Mouse (Mus musculus): ENCODE results near the gene Fkbp15.

The Fkbp15 gene

DNA sequence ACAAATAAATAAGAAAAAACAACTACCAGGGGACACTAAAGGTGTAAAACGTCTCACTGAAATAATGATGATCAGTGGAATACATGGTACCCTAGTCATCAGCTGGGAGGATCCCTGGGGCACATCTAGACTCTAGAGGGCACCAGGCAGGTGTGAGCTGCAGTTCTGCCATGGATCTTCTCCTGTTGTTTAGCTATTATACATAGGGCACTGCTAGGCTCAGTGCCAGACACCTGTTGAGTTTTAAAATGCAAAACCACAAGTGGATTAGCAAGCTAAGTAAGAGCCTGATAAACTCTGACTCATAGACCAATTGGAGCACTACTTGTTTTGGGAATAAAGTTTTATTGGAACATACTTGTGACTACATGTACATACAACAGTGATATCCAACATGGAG lies 42.1 kb downstream of the Fkbp15 start:
- DNase-seq (ENCODE audit: low read depth, low spot score) = no peak

DNA sequence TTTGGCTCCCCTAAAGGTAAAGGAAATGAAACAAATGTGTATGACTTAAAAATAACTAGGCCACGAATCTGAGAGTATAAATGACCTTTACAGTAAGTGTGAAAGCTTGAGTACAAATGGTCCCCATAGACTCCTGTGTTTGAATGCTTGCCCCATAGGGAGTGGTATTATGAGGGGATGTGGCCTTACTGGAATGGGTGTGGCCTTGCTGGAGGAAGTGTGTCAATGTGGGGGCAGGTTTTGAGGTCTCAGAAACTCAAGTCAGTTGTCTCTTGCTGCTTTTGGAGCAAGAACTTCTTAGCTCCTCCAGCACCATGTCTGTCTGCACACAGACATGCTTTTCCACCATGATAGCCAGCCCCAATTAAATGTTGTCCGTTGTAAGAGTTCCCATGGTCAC lies 43.9 kb downstream of the Fkbp15 start:
- DNase-seq (ENCODE audit: low read depth, low spot score) = no peak

DNA sequence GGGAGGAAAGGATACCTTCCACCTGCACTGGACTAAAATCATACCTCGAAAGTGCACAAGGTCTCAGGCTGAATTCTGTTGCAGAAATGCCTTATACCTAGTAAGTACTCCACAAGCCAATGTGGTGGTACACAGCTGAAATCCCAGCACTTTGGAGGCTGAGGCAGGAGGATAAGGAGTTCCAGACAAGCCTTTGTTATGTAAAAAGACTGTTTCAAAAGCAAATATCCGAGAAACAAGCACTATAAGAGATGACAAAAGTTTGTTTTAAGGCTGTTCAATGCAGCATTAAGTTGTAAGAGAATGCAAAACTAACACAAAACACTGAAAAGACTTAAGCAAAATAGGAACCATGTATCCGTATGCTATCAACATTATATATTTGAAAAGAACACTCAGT lies 45.8 kb downstream of the Fkbp15 start:
- DNase-seq (ENCODE audit: low read depth, low spot score) = no peak

DNA sequence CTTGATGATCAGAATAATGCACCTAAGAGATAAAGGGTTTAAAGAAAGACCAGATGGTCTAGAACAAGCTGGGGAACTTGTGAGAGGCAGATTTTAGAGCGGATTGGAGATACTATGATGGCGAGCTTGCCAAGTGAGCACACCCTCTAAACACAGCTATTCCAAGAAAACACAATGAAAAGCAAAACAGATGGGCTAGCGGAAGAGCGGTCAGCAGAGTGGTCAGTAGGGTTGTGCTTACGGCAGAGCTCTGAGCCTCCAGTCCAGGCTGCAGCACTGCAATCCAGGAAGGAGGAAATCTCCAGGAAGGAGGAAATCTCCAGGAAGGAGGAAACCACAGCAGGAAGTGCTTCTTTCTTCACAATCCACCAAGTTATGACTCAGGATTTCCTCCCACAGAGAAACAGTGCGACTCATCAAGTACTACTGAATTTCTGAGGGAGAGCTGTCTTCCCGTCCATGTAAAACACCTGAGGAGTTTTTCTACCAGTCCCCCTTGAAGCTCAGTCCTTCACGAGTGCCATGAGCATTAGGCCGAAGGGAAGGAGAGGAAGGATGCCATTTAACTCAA lies 46.6 kb downstream of the Fkbp15 start:
- DNase-seq (ENCODE audit: low read depth, low spot score) = no peak

DNA sequence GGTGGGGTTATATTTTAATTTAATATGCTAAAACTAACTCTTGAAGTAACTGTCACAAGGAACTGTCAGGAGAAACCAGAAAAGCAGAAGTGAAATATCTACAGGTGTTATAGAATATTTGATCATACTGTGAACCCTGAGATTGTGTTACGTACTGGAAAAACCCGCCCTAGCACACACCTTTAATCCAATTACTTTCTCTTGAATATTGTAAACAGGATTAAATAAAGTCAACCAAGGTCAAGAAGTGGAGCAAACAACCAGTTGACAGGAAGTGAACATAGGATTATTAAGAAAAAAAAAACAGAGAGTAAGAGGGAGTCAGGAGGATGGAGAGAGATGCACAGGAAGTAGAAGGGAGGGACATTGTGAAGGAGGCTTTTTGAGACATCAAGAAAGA lies 47.5 kb downstream of the Fkbp15 start:
- DNase-seq (ENCODE audit: low read depth, low spot score) = no peak

DNA sequence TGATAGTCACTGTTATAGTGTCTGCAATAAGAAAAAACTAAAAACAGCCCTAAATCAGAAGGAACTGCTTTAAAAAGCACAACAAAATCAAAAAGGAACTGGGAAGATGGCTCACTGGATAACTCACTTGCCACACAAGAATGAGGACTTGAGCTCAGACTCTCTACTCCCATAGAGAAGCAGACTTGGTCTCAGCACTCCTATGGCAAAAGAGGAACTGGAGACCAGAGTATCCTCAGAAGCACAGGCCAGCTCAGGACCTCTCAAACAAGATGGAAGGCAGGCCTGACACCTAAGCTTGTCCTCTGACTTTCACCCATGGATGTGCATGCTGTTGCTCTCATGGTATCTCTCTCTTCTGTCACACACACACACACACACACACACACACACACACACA lies 51.9 kb downstream of the Fkbp15 start:
- no peak for DNase-seq (ENCODE audit: low read depth, low spot score)

DNA sequence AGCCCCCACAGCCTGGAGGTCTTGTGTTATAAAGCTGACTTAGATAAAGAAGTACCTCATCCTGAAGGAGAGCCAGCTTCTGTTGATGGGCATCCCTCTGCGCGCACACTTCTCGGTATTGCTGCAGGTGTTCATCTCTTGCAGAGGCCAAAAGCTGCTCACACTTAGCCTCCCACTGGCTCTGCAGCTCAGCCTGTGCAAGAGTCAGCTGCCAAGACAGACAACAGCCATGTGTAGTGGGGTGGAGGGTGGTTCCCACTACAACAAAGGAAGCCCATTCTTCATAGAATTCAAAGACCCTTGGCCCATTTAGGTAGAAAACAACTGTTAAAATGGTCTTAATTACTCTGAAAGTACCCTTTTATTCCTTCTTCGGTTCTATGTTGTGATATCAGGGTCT lies 53.5 kb downstream of the Fkbp15 start:
- no peak for DNase-seq (ENCODE audit: low read depth, low spot score)

DNA sequence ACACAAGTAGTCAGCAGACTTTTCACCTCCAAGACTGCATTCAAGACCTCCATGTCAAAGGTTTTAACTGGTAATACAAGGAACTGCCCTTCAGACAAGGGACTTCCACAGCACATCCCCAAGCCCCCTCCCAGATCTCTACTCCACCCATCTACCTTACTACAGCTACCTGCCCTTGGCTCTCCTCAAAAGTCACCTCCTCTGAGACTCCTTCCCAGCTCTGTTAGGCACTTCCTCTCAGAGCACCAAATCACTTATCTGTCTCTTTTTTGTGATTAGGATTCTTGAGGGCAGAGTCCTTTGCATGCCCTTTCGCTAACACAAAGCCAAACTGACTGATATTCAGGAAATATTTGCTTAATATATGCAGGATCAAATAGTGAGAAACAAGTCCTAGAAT lies 54.0 kb downstream of the Fkbp15 start:
- DNase-seq (ENCODE audit: low read depth, low spot score) = no peak

DNA sequence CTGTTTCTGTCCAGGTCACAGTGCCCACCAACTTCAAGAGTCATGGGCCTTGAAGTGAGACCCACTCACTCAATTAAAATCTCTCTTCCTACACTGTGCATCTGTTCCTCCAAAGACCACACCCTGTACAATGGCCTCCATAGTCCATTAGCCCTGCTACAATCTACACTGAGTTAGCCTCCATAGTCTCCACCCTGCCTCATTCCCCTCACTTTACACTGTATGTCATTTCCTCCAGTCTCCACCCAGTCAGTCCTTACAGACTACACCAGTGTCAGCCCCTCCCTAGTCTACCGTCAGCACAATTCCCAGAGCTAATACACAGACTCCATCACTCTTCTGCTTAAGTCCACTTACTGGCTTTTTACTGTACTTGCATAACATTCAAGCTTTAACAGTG lies 57.1 kb downstream of the Fkbp15 start:
- no peak for DNase-seq (ENCODE audit: low read depth, low spot score)

DNA sequence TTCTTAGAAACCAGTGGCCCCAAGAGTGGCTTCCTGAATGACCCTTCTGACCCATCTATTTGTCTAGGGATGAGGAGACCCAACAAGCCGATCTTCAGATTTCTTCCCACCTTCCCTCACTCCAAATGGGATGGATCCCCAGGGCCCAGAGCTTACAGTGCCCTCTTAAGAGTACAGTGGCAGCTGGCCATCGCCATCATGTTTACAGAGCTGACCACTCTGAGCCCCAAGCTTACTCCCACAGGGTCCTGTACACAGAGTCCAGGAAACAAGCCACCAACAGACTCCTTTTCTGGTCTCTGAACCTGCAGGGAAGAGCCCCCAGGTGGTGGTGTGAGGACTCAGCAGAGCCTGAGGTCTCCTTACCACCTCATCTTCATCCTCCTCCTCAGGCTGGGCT lies 57.6 kb downstream of the Fkbp15 start:
- no peak for DNase-seq (ENCODE audit: low read depth, low spot score)

DNA sequence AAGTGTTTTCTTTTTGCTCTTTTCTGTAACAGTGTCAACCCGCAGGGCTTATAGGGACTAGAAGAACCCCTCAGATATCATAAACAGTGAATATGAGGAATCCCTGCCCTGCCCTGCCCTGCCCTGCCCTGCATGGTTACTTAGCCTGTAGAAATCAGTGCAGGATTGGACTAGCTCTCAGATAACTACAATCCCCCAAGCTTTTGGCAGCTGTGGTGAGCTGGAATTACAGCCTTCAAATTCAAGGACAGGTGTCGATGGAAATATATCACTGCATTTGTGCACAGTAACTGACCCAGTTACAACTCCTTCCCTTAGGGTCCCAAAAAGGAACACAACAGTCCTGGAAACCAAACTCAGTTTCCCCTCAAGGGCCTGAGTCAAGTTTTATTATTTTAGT lies 60.3 kb downstream of the Fkbp15 start:
- DNase-seq (ENCODE audit: low read depth, low spot score) = no peak

DNA sequence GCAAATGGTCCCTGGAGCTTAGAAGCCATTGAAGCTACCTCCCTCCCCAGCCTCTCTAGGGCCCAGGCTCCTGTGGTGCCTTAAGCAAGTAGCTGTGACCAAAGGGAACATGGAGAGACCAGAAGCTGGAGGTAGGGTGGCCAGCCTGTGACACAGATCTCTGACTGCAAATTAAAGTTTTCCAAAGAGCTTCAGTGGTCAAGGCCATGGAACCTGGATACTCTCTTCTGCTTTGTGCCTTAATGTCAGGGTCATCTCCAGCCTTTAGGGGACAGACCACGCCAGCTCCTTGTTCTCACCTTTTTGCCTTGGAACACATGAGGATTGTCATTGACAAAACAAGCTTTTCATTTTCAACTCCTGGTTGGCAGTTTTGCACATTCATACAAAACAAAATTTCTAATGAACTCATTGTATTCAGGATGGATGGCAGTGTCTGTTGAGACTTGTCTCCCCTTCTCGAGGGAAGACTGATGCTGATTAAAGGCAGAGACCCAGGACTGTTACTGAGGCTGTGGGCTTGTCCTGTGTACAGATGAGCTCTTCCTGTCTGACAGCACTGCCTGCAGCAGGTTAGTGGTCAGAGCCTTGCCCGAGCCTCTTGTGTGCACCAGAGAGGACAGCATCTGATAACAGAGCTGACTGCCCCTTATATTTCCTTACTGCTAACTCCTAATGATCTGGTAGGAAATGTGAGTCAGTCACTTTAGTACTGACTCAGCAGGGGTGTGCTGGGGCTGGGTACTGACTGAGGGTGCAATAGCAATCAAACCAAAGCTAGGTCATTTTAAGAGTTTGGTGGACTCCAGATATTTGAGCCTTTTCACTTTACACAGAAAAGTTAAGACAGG lies 62.8 kb downstream of the Fkbp15 start:
- no peak for DNase-seq (ENCODE audit: low read depth, low spot score)

DNA sequence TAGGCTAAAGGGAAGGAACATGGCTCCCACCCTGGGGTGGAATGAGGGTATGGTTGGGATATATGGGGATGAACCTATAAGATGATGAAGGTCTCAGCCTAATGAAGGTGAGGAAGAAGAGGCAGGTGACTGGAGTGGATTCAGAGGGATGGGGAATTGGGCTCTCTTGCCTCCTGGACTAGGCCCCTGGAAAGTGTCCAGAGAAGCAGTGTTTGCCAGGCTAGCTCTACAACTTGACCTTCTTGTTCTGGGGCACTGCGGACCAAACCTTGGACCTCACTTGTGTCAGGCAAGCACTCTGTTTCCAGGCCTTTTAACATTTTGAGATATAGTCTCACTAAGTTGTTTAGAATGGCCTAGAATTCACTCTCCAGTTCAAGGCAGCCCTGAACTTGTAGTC lies 65.6 kb downstream of the Fkbp15 start:
- no peak for DNase-seq (ENCODE audit: low read depth, low spot score)

DNA sequence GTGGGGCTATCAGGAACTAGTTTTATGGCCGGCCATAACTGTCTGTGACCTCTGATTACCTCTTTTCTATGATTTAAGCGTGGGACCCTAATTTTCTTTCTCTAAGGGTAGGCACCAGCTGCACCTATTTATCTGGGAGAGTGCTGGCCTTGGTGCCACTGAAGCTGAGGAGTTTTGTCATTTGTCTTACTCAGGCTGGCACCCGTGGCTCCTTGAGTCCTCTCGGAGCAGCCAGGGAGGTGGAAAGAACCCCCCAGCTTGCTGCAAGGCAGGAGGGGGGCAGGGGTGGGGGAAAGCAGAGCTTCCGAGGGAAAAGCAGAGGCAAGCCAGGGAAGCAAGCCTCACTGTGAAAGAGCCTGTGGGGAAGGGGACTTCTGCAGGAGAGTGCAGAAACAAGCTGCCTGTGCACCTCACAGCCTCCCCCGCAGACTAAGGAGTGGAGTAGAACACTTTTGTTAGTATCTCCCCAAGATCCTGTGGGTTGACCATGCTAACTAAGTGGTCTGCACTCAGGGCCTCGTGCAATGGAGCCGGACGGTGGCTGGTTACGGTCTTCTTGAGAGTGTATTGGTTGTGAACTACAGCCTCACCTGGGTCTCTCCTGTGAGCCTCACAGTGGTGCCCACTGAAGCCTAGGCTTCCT lies 67.0 kb downstream of the Fkbp15 start:
- no peak for DNase-seq (ENCODE audit: low read depth, low spot score)

DNA sequence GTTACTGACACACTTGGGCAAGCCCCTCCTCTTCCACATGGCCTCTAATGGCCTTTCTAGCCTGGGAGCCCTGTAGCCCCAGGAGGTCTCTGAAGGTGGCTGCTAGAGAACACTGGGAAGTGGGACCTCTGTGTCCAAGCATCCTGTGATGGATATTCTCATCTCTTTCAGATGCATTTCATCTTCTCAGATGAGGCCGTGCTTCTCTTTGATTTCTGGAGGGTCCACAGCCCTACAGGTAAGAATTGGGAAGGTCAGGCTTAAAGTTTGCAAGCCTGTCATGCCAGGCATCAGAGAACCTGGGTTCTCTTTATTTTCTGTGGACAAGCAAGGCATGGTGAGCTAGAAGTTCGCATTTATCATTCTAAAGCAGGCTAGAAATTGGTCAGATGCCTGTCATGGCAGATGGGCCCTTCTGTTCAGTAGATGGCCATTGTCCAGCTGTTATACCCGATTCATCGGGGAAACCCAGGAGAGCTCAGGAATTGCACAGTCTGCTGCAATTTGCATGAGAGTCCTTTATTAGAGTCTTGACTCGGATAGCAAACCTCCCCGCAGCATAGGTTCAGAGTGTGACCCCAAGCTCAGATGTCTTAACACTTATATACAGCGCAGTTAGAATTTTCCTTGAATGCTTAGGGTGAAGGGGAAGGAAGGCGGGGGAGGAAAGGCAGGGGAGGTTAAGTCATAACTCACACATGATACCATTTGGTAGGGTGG lies 67.7 kb downstream of the Fkbp15 start:
- DNase-seq (ENCODE audit: low read depth, low spot score) = no peak

DNA sequence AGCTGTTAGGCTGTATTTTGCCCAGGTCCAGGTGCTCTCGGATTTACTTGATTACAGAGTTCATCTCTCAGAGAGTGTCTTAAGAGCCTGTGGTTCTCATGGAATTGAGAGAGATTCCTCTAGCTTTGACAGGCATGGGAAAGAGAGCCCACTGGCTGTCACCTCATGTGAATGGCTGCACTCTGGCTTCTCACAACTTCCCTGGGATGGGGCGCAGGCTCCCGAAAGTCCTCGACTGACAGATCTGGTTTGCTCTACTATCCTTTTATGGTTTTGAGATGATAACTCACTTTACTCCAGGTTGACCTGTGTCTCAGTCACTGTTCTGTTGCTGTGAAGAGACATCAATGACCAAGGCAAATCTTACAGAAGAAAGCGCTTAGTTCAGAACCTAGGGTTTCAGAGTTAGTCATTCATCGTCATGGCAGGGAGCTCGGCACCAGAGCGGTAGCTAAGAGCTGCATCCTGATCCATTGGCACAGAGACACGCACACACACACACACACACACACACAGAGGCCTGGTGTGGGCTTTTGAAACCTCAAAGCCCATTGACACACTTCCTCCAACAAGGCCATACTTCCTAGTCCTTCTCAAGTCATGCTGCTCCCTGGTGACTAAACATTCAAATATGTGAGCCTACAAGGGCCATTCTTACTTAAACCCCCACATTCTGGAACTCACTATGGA lies 69.4 kb downstream of the Fkbp15 start:
- DNase-seq (ENCODE audit: low read depth, low spot score) = no peak

DNA sequence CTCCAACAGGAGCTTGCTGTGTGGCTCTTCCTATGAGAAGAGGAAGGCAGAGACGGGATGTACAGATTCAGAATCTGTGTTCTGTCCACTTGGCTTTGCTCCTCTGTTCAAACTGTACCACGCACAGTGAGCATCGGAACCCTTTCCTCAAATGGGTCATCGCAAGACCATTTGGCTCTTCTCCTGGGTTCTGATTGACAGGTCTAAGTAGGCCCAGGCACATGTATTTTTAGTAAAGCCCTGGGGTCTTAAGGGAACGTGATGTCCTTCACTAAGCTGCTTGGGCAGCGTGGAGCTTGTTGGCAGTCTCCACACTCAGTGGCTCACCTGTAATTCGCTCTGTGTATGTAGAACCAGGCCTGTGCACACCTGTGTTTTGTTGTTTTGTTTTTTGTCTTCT lies 71.1 kb downstream of the Fkbp15 start:
- DNase-seq (ENCODE audit: low read depth, low spot score) = no peak

DNA sequence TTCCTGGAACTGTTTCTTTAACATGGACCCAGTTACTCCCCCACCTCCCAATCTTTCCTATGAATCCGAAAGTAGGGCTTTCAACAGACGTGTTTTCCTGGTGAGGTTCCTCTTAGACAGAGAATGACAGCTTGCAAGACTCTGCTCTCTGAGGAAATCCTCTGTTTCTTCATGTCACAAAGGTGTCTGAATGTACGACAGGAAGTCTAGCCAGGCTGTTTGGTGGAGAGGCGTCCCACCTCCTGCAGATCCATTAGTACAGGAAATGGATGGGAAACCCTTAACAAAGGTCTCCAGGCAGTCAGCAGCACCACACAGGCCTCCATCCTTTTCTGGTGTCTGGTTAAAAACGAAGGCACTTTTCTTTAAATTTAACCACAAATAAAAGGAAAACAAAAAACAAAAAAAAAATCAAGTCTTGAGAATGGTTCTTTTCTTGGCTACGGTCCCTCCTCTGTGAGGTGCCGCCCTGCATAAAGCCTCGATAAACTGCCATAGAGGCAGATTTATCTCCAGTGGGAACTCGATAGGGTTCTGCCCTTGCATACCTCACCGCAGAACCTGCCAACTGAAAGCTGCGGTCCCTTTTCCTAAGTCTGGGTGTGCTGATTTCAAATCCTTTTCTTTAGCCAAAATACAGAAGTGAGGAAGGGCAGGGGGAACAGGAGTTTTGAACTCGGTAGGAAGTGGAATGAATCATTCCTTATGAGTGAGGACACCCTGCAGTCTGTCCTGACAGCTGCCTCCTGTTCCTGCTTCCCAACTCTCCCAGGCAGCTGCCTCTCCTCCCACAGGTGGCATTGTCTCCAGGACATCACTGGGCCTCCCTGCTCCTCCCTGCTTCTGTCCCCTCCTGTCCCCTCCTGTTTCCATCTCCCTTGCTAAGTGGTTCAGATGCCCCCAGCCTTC lies 73.1 kb downstream of the Fkbp15 start:
- DNase-seq (ENCODE audit: low read depth, low spot score) = no peak

DNA sequence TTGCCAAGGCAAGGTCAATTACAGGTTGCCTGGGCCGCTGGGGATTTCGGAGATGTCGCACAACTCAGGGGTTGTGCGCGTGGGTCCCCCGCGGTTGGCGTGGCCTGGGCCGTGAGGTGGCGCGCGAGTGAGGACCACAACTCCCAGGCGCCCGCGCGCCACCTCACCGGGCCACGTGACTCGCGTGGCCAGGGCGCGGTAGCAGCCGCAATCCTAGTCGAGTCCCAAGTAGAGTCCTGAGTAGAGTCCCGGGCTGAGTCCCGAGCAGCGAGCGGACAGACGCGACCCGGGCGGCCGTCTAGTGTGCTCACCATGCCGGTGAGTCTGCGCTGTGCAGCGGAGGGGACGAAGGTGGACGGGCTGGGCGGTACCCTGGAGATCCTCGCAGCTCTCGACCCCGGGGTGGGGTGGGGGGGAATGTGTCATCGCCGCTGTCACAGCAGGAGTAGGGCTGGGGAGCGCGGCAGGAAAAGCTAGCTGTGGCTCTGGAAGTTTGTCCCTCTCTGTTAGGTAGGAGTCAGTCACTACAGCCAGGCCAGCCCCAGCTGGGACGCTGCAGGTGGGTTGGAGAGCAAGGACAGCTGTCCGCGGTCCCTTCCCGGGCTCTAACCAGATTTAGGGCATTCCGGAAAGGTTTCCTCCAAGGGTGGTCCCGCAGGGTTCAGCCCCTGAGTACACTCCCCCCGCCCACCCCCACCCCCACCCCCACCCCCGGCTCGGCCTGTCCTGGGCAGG lies 73.9 kb downstream of the Fkbp15 start:
- peak; percentile 66 for DNase-seq (ENCODE audit: low read depth, low spot score)

DNA sequence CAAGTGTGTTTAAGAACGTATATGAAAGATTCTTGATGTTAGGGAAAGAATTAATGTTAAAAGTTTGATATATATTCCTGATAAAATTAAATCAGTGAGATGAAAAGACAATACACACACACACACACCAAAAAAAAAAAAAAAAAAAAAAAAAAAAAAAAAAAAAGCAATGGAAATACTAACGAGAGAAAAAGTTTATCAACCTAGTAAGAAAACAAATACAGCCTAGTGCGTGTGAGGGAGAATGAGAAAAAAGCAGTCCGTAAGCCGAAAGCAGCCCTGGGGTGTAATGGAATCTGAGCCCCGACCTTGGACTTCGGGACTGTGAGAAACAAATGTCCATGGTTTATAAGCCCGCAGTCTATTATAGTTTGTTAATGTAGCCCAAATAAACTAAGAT lies 74.8 kb downstream of the Fkbp15 start:
- DNase-seq (ENCODE audit: low read depth, low spot score) = no peak

Measured in embryo, embryonic 11.5 days (tissue).